Mouse (Mus musculus): ENCODE data around the gene Tob2.

Tob2 gene

DNA sequence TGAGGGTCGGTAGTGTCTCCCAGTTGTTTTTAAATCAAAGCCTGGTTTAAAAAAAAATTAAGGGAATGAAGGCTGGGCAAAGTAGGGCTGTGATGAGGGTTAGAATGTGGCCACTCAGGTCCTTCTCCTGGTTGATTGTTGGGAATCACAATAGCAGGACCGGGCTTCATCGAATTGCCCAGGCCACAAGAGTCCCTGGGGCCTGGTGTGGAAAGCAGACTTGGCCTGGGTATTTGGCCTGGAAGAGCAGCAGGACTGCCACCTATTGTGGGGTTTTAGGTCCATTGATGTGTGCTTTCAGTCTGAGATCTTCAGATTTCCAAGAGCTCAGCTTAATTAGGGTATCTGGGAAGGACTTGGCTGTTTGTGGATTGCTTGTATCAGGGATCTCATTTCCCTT, 46.3 kb downstream of the Tob2 start:
- DNase-seq (ENCODE audit: low read depth, low spot score) = peak; percentile 57

DNA sequence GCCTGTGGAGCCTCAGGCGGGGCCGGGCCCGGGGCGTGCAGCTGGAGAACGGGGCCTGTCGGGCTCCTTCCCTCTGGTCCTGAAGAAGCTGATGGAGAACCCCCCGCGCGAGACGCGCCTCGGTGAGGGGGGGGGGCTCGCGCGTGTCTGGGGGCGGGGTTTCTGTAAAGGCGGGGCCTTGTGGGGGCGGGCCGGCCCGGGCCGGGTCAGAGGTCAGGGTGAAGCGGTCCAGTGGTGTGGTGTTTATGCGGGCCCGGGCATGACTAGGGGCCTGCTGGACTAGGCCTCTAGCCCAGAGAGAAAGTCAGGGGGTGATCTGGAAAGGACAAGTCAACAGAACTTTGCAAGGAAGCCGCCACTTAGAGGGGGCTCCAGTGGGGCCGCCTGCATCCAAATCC, 47.0 kb downstream of the Tob2 start:
- DNase-seq (ENCODE audit: low read depth, low spot score) = peak; percentile 53

DNA sequence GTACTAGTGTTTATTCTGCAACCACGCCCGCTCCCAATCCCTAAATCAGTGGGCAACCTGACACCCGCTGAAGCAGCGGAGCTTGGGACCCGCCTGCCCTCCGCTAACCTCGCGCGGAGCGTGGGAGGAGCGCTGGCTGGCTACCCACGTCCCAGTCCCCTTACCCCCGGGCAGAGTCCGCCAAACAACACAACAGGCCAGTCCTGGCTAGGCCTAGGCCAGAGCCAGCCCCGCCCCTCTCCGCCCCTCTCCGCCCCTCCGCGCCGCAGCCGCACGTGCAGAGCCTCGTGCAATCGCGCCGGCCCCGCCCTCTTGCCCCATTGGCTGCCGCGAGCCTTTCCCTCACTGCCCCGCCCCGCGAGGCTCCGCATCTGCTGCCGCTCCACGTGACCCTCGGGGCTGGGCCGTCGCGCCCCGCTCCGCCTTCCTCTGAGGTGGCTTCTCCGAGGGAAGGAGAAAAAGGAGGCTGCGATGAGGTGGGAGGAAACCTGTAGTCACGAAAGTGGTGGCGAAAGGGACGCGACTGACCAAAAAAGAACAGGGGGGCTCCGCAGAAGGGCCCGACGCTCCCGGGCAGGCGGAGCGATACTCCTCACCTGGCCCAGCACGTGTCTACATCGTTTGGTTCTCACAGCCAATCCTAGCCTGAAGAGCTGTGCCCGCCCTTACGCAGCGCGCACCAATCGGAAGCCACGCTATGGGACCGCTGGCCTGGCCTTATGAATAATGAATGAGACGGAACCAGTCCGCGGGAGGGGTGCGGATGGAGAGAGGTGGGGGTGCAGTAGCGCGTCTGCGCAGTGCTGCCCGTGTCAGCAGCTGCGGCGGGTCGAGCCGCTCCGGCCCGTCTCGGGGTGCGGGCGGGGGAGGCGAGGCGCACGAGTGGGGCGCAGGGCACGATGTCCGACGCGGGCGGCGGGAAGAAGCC, 47.7 kb downstream of the Tob2 start:
- DNase-seq (ENCODE audit: low read depth, low spot score) = peak; percentile 98

DNA sequence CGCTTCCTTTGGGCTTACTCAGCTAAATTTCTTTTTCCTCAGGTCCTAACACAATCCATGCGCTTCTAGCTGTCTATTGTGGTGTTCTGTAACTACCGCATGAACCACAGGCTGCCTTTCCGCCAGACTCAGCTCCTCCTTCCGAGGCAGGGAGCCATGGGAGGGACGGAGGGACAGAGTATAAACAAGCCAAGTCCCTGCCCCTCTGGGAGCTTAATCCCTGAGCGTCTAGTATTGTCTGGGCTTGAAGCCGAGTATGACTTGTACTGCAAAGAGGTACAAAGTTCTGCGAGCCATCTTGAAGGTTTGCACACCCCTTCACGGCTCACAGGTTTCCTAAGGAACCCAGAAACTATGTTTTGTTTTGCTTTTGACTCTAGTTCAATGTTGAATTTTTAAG, 48.4 kb downstream of the Tob2 start:
- DNase-seq (ENCODE audit: low read depth, low spot score) = peak; percentile 99

DNA sequence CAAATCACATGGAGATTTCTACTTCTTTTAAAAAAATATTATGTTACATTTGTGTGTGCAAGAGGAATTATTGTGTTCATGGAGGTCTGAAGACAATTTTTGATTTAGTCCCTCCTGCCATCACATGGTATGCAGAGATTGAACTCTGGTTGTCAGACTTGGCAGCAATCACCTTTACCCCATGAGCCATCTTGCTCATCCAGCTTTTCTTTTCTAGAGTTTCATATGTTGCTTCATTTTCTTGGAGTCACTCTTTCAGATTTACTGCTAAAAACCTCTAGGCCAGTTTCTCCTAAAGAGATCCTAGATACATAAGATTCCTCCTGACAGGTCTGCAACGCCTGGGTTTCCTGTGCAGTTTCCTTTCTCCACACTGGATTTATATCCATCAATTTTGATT, 49.0 kb downstream of the Tob2 start:
- peak; percentile 52 for DNase-seq (ENCODE audit: low read depth, low spot score)

DNA sequence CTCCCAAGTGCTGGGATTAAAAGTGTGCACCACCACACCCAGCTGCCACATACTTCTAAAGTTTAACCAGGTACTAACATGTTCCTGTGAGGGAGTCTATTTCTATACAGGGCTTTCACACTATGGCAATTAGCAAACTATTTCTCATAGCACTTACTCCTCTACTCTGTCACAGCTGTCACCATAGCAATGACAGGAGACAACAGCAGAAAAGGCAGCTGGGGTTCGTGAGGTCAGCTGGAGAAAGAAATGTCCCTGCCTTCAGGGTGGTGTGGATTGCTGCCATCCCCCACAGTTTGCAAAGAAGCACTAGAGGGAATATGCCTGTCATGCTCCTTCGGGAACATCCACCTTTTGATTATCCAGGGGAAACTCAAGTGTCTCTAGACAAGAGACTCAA, 49.8 kb downstream of the Tob2 start:
- DNase-seq (ENCODE audit: low read depth, low spot score) = no peak

DNA sequence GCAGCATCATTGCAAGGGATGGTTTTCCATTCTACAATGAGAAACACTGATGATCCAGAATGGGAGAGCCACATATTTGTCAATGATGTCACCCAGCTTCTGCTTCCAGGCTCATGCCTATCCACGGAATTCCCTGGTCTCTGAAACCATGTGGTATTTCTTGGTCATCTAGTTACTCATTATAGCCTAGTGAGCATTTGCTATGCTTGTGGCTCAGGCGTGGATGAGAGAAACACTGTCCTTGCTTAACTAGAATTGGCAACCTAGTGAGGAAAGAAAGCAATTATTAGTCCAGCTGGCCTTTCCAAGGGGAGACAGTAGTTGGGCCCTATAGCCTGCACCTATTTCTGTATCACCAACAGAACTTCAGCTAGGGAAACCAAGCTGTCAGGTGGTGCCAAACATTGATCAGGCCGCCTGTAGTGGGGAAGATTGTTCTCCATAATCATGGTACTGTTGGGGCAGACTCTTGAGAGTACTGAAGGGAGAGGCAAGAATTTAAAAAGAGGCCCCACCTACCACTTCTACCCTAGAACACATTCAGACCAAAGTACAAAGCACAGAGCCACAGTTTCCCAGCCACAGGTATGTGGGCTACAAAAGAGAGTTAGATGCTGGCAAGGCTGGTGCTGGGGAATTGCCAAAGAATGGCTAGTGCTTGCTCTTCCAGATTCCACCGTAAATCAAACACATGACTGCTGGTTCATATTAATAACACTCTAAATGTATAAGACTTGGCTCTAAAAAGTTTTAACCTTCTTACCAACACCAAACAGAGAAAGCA, 51.8 kb downstream of the Tob2 start:
- peak; percentile 44 for DNase-seq (ENCODE audit: low read depth, low spot score)

DNA sequence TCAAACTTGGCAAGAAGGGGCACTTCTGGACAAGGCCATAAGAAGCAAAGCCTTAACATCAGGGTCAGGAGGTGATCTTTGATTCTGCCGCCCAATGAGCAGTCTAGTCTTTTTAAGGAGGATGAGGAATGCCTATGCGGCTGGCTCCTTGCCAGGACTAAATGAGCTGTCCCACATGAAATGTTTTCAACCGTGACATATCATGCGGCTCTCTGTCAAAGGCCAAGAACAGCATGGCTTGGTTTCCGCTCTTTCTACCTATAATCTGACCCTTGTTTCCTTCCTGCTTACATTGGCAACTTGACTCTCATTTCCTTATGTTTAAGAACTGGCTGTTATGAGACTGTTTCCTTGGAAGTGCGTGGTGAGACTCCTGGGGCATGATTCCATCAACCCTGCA, 53.0 kb downstream of the Tob2 start:
- no peak for DNase-seq (ENCODE audit: low read depth, low spot score)

DNA sequence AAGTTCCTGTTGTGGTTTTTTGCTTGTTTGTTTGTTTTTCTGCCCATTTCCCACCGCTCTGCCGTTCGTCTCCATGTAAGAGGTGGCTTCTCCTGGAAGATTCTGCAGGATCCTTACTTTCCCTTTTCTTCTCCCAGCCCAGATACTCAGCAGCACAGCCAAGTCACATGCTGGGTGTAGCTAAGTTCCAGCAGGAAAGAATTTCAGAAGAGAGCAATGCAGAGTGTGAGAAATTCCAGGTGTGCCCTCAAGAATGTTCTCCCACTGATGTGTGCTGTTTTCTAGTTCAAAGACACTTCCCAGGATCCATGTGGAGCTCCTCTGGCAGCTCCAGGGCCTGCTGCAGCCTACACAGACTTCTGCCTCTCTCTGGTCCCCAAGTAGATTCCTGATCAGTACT, 53.7 kb downstream of the Tob2 start:
- no peak for DNase-seq (ENCODE audit: low read depth, low spot score)

DNA sequence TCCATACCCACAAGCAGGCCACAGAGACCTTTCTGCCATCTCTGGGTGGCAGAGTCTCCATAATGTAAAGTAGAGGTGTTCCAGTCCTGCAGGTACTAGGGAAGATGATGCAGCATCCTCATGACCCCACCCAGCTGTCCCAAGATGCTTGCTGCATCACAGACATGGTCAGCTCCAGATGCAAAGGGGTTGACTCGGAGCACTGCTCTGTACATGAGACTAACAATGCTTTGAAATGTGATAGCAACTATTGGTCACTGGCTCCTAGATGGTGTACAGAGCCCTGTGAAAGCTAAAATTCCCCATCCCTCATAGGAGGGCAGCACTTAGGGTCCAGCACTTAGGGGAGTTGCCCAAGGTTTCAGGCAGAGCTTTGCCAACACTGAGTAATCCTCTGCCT, 54.4 kb downstream of the Tob2 start:
- DNase-seq (ENCODE audit: low read depth, low spot score) = no peak

DNA sequence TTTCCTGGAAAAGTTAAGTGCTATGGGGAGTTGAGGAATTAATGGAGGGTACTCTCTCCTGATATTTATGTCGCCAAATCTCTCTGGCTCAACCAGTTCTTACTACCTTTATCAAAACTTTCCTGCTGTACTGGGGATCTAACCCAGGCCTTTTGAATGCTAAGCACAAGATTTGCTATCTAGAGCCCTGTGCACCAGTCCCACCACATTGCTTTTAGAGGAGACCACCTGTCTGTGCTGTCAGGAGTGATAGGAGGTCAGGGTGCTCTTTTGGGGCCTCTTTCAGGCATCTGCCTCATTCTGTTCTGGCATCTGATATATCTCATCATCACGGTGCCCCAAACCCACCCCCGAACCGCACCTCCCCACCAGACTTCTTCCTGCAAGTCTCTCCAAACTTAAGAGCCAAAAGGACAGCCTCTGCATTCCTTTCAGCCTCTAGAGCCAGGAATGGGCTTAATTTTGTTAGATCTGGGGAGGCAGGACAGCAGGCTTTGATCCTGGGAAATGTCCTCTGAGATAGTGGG, 55.1 kb downstream of the Tob2 start:
- no peak for DNase-seq (ENCODE audit: low read depth, low spot score)

DNA sequence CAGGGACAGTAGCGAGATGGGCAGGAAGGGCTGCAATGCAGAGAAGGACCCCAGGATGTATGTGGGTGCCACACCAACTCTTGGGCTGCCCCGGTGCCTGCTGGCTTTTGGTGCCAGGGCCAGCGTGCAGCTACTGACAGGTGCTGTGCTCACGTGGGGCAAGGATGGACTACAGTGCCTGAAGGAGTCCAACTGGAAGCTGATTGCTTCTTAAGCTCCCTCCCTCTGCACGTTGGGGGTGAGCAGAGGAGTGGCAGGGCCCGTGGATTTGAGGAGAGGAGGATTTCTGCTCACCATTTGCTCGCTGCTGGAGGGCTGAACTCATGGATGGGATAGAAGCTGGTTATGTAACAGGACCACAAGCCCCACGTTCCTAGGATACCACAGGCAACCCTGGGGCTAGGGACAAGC, 55.6 kb downstream of the Tob2 start:
- DNase-seq (ENCODE audit: low read depth, low spot score) = no peak

DNA sequence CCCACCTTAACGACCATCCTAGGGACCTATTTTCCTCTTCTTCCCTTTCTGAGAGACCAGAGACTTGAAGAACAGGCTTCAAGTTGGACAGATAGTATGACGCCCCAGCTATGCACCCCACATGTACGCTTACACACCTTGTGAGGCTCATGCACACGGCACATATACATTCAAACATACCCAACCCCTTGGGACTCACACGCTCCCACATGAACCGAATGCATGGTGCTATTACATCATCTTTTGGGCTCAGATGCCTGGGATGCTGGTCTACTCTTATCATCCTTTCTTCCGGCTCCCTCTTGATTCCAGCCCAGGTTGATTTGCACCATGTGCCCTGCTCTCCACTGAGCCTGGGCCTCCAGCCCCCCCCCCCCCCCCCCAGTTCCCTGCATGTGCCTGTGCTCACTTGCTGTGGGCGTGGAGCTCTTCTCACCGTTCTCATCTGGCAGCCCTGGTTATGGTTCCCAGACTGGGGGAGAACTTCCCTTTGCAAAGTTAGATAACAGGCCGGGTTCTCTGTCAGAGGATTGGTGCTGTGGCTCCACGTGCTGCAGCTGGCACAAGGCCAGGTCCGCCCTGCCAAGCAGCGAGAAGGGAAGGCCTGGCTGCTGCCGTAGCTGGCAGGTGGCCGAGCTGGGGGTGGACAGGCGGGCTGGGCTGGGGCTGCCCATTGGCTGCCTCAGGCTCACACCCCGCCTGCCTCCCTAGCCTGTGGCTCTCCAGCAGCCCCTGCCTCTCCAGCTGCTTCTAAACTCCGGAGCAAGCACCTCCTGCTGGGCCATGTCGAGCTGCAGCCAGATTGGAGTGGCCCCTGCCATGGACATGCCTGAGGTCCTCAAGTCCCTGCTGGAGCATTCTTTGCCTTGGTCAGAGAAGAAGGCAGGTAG, 56.4 kb downstream of the Tob2 start, which contains the start of gene Tef:
Gene Tef (plus strand): TSS at position 421 of the 890 bp plus-strand sequence.
- peak; percentile 97 for DNase-seq (ENCODE audit: low read depth, low spot score)

DNA sequence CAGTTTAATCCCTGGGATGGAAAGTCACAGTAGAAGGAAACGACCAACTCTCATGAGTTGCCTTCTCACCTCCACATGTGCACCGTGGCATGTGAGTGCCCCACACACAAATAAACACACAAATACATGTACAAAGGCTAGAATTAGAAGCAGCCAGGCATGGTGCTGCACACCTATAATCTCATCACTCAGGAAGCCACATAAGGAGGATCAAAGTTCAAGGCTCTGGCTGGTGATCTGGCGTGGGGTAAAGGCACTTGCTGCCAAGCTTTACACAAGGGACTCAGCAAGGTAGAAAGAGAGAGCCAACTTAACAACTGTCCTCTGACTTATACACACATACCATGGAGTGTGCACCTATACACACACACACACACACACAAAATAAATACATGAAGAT, 58.2 kb downstream of the Tob2 start:
- DNase-seq (ENCODE audit: low read depth, low spot score) = no peak

DNA sequence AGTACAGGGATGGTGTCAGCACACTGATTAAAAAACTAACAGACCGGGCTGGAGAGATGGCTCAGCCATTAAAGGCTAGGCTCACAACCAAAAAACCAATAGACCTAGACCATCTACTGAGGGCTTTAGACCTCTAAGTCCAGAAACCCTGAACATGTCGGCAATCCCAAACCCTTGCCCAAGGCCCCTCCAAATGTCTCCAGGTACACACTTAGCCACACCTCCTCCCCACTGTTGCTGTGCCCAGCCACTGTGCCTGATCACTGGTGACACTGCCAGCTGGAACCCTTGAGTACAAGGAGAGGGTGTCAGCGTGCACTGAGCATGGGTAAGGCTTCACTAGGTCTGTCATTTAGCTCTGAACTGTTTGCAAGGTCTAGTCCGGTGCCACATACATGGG, 60.2 kb downstream of the Tob2 start:
- DNase-seq (ENCODE audit: low read depth, low spot score) = no peak

Data from 3T3-L1 (cell line).